Mouse (Mus musculus) small intestine, adult 2 months (tissue): ENCODE measurements around the gene Syn2. TPM values are rescaled to one million over a fixed set of nuclear protein-coding genes. Genes with fewer than 3 reads are reported as not detected.

Experiments used
- H3K27ac ChIP-seq: fragments of 200-500 bp; 2 replicates; pipeline ENCODE4 v1.5.1; 2012; ENCODE audit warnings: low read depth, low read length, control low read depth, inconsistent platforms; ENCODE audit not compliant: insufficient read depth
- H3K27me3 ChIP-seq: fragments of 200-500 bp; 2 replicates; pipeline ENCODE4 v1.6.1; 2012; ENCODE audit warnings: mild to moderate bottlenecking, moderate library complexity, low read length, inconsistent platforms; ENCODE audit not compliant: control insufficient read depth, insufficient read depth
- H3K36me3 ChIP-seq: fragments of 200-500 bp; 2 replicates; pipeline ENCODE4 v1.6.1; 2012; ENCODE audit warnings: mild to moderate bottlenecking, low read length, control low read depth, inconsistent platforms; ENCODE audit not compliant: control insufficient read depth, insufficient read depth
- H3K4me1 ChIP-seq: fragments of 200-500 bp; 2 replicates; pipeline ENCODE4 v1.6.1; 2012; ENCODE audit warnings: low read length, inconsistent platforms, mixed read lengths; ENCODE audit not compliant: control insufficient read depth, insufficient read depth, insufficient read length
- H3K4me3 ChIP-seq: fragments of 200-500 bp; 2 replicates; pipeline ENCODE4 v1.5.1; 2012; ENCODE audit warnings: low read depth, mild to moderate bottlenecking, control low read depth, inconsistent platforms, low read length, moderate library complexity
- CTCF ChIP-seq: fragments of 200-500 bp; IDR thresholded peaks from 2 replicates; pipeline ENCODE4 v1.5.1; 2012; ENCODE audit warnings: low read depth, mild to moderate bottlenecking, control low read depth, inconsistent platforms, low read length, moderate library complexity, mixed read lengths; ENCODE audit not compliant: insufficient replicate concordance, insufficient read length; ENCODE audit errors: extremely low read depth
- POLR2A ChIP-seq: fragments of 200-500 bp; IDR thresholded peaks from 2 replicates; pipeline ENCODE4 v1.6.1; 2012; ENCODE audit warnings: low read depth, mild to moderate bottlenecking, control low read depth, inconsistent platforms, low read length, moderate library complexity
- WGBS: fragments of 180-500 bp; shearing (Covaris S2); methylation state at CpG from one replicate; pipeline ENCODE4 v1.1.7; 2018; 5-methylcytosine and 5-hydroxymethylcytosine counted together
- polyA plus RNA-seq: library from polyadenylated mRNA; depleted of rRNA; stranded (reverse); fragments of >200 nt; gene quantifications from 2 replicates; pipeline ENCODE4 v1.2.3, GENCODE M21; 2012

Gene Syn2
- polyA plus RNA-seq, 1 experiment: 4.1 TPM

GRCm38 (mm10) chr6:115122181-115122580 lies 12.5 kb upstream of the Syn2 start:
- no peak for TF ChIP-seq POLR2A
- TF ChIP-seq CTCF: no peak
- Histone ChIP-seq H3K36me3 (no peaks in the 10 kb centered on the region), H3K27ac (no peak overlapping the region), H3K4me3 (no peak overlapping the region), H3K4me1 (peaks cover 2% of the 10 kb centered on the region), H3K27me3 (no peaks in the 10 kb centered on the region)
- WGBS: 87% methylated on average over 4 of the region's 4 CpGs

DNA sequence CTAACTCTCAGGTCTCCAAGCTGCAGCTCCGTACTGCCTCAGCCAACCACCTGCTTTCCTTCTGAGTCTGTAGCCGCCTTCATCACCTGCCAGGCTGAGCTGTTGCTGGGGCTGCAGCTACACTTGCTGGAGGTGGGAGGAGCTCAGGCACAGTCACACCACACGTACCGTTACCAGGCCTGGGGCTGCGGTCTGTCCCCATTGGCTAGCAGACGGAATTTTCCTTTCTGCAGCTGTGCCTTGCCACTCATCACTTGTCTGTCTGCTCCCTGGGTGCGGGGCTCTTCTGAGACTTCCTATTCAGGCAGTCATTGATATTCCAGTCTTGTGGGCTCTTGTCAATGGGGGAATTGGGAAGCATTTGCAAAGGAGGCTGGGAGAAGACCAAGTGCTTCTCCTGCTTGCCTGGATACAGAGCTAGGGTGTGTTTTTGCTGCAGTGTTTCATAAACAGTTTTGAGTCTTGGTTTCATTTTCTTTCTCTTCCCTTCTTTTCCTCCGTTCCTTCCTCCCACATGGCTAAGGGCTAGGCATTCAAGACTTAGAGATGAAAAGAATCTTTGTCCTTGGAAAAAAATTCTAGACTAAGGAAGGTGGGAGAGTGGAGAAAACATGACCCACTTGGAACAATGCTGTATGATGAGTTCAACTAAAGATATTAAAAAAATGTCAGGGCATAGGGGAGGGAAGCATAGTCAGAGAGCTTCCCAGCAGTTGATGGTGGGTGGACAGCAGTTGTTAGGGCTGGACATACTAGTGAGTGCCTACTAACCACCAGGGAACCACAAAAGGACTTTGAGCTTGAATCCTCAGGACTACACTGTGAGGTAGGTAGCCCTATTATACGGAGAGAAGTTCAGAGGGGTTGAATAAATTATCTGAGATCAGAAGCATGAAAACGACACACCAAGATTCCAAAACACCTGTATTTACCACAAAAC lies 11.2 kb upstream of the Syn2 start:
- no peak for TF ChIP-seq POLR2A
- no peaks in the 10 kb centered on the region for H3K27me3 ChIP-seq
- H3K4me3 ChIP-seq: no peak overlapping the region
- peaks cover 2% of the 10 kb centered on the region for H3K4me1 ChIP-seq
- no peak overlapping the region for H3K27ac ChIP-seq
- WGBS: 19% methylated on average over 10 of the region's 10 CpGs
- H3K36me3 ChIP-seq: no peaks in the 10 kb centered on the region

GRCm38 (mm10) chr6:115124675-115125357 lies 9.9 kb upstream of the Syn2 start:
- H3K27me3 ChIP-seq: no peaks in the 10 kb centered on the region
- no peak overlapping the region for H3K27ac ChIP-seq
- TF ChIP-seq CTCF: no peak
- no peak for TF ChIP-seq POLR2A
- WGBS: 53% methylated on average over 2 of the region's 2 CpGs
- peaks cover 2% of the 10 kb centered on the region for H3K4me1 ChIP-seq
- H3K4me3 ChIP-seq: no peak overlapping the region
- no peaks in the 10 kb centered on the region for H3K36me3 ChIP-seq

- no peaks in the 10 kb centered on the region for H3K36me3 ChIP-seq
- no peak overlapping the region for H3K27ac ChIP-seq
- WGBS: 90% methylated on average over 1 of the region's 1 CpGs
- no peak for TF ChIP-seq CTCF
- TF ChIP-seq POLR2A: no peak
- H3K27me3 ChIP-seq: no peaks in the 10 kb centered on the region
- H3K4me1 ChIP-seq: peaks cover 2% of the 10 kb centered on the region
- H3K4me3 ChIP-seq: no peak overlapping the region
Observed at GRCm38 (mm10) chr6:115125358-115125720, 9.4 kb upstream of the Syn2 start.

DNA sequence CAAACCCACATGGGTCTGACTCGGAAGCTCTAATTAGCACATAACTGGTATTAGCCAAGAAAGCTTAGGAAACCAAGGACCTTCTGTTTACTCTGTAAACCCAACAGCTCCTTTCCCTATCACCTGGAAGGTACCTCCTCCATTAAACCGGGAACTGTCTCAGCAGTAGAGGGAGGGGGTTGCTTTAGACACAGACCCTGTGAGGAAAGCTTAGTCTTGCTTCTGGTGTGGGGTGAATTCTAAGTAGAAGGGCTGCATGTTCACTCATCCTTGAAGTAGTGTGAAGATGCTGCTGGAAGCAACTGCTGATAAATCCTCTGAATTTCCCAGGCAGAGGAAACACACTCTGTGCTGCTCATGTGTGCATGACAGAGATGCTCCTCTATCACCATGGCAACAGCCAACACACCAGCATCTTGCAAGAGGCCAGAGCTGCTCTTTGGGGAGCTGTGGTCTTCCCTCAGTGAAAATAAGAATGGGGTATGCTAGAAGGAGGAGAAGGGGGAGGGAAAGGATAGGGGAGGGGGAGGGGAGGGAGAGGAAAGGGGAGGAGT lies 8.4 kb upstream of the Syn2 start:
- TF ChIP-seq CTCF (no peak), POLR2A (no peak)
- H3K27ac ChIP-seq: no peak overlapping the region
- 32% methylated on average over 2 of the region's 2 CpGs for WGBS
- no peaks in the 10 kb centered on the region for H3K36me3 ChIP-seq
- no peaks in the 10 kb centered on the region for H3K27me3 ChIP-seq
- H3K4me3 ChIP-seq: no peak overlapping the region
- H3K4me1 ChIP-seq: peaks cover 2% of the 10 kb centered on the region

DNA sequence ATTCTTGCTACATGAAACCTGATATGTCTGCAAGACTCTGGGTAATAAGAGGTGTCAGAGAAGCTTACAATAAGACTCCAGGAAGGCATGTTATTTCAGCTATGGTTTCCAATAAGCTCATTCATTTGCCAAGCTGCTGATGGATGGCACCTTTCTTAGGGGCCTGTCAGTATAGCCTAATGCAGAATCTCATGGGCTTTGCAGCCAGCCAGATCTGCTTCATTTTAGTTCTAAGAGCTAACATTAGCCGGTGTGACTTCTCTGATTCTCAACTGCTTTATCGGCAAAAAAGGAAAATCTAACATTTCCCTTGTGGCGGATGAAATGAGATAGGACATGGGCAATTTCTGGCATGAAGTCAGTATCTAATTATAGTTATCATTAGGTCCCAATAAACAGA lies 7.9 kb upstream of the Syn2 start:
- Histone ChIP-seq H3K27me3 (no peaks in the 10 kb centered on the region), H3K27ac (no peak overlapping the region), H3K4me3 (no peak overlapping the region), H3K4me1 (peaks cover 2% of the 10 kb centered on the region), H3K36me3 (no peaks in the 10 kb centered on the region)
- 24% methylated on average over 3 of the region's 3 CpGs for WGBS
- TF ChIP-seq CTCF (no peak), POLR2A (no peak)

- no peak overlapping the region for H3K4me3 ChIP-seq
- H3K4me1 ChIP-seq: peaks cover 2% of the 10 kb centered on the region
- TF ChIP-seq CTCF: no peak
- TF ChIP-seq POLR2A: no peak
- no peaks in the 10 kb centered on the region for H3K27me3 ChIP-seq
- H3K36me3 ChIP-seq: no peaks in the 10 kb centered on the region
- H3K27ac ChIP-seq: no peak overlapping the region
- 24% methylated on average over 5 of the region's 5 CpGs for WGBS
Observed at GRCm38 (mm10) chr6:115127255-115127824, 7.4 kb upstream of the Syn2 start.
